Mouse (Mus musculus): Measurements from ENCODE around the gene Fer. TPM values are rescaled to one million over a fixed set of nuclear protein-coding genes. Genes with fewer than 3 reads are reported as not detected.

Fer gene
- polyA plus RNA-seq, 1 experiment: 11.5 TPM

GRCm38 (mm10) chr17:64097788-64098359 lies 235.0 kb downstream of the Fer start:
- Histone ChIP-seq H3K4me3 (ENCODE audit: control insufficient read depth, low read depth, low read length) (no peak overlapping the region), H3K27me3 (ENCODE audit: control insufficient read depth, insufficient read depth, low read length) (no peaks in the 10 kb centered on the region), H3K27ac (ENCODE audit: control insufficient read depth, insufficient read depth, low read depth, low read length) (no peak overlapping the region), H3K36me3 (ENCODE audit: control insufficient read depth, insufficient read depth, low read length) (no peaks in the 10 kb centered on the region), H3K4me1 (ENCODE audit: control insufficient read depth, insufficient read depth, low read length) (no peaks in the 10 kb centered on the region; the same call in 1 of the 2 replicates)
- TF ChIP-seq CTCF (IDR thresholded peaks at IDR 0.05; ENCODE audit: control insufficient read depth, insufficient read depth, insufficient replicate concordance, low read depth, low read length): no peak
- no peak for TF ChIP-seq POLR2A (IDR thresholded peaks at IDR 0.05; ENCODE audit: control insufficient read depth, low read depth, low read length)

GRCm38 (mm10) chr17:64099395-64100171 lies 236.7 kb downstream of the Fer start:
- no peak overlapping the region for H3K4me3 ChIP-seq (ENCODE audit: control insufficient read depth, low read depth, low read length)
- no peaks in the 10 kb centered on the region for H3K27me3 ChIP-seq (ENCODE audit: control insufficient read depth, insufficient read depth, low read length)
- no peak overlapping the region for H3K27ac ChIP-seq (ENCODE audit: control insufficient read depth, insufficient read depth, low read depth, low read length)
- TF ChIP-seq CTCF (IDR thresholded peaks at IDR 0.05; ENCODE audit: control insufficient read depth, insufficient read depth, insufficient replicate concordance, low read depth, low read length): no peak
- TF ChIP-seq POLR2A (IDR thresholded peaks at IDR 0.05; ENCODE audit: control insufficient read depth, low read depth, low read length): no peak
- H3K36me3 ChIP-seq (ENCODE audit: control insufficient read depth, insufficient read depth, low read length): no peaks in the 10 kb centered on the region
- no peaks in the 10 kb centered on the region; the same call in 1 of the 2 replicates for H3K4me1 ChIP-seq (ENCODE audit: control insufficient read depth, insufficient read depth, low read length)

GRCm38 (mm10) chr17:64100172-64100510 lies 237.3 kb downstream of the Fer start:
- TF ChIP-seq POLR2A (IDR thresholded peaks at IDR 0.05; ENCODE audit: control insufficient read depth, low read depth, low read length) (no peak), CTCF (IDR thresholded peaks at IDR 0.05; ENCODE audit: control insufficient read depth, insufficient read depth, insufficient replicate concordance, low read depth, low read length) (no peak)
- no peaks in the 10 kb centered on the region for H3K27me3 ChIP-seq (ENCODE audit: control insufficient read depth, insufficient read depth, low read length)
- H3K36me3 ChIP-seq (ENCODE audit: control insufficient read depth, insufficient read depth, low read length): no peaks in the 10 kb centered on the region
- no peak overlapping the region for H3K27ac ChIP-seq (ENCODE audit: control insufficient read depth, insufficient read depth, low read depth, low read length)
- no peaks in the 10 kb centered on the region; the same call in 1 of the 2 replicates for H3K4me1 ChIP-seq (ENCODE audit: control insufficient read depth, insufficient read depth, low read length)
- no peak overlapping the region for H3K4me3 ChIP-seq (ENCODE audit: control insufficient read depth, low read depth, low read length)

DNA sequence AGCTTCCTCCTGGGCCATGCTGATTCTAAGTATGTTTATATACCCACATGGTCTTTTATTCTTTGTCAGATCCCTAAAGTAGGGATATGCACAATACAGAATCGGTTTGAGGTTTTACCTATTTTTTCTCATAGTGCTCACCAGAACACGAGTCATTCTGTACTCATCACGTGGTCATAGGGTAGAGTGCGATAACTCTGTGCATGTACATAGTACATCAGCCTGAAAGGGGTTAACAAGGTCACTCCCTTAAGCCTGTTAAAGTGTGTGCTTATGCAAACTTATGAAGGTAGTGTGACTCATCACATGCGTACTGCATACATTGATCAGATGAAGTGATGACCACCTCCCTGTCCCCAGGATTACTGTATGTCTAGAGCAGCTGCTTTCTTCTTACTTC lies 245.9 kb downstream of the Fer start:
- Histone ChIP-seq H3K27me3 (ENCODE audit: control insufficient read depth, insufficient read depth, low read length) (no peaks in the 10 kb centered on the region), H3K4me1 (ENCODE audit: control insufficient read depth, insufficient read depth, low read length) (no peaks in the 10 kb centered on the region), H3K36me3 (ENCODE audit: control insufficient read depth, insufficient read depth, low read length) (no peaks in the 10 kb centered on the region), H3K27ac (ENCODE audit: control insufficient read depth, insufficient read depth, low read depth, low read length) (no peak overlapping the region), H3K4me3 (ENCODE audit: control insufficient read depth, low read depth, low read length) (no peak overlapping the region)
- TF ChIP-seq CTCF (IDR thresholded peaks at IDR 0.05; ENCODE audit: control insufficient read depth, insufficient read depth, insufficient replicate concordance, low read depth, low read length): no peak
- TF ChIP-seq POLR2A (IDR thresholded peaks at IDR 0.05; ENCODE audit: control insufficient read depth, low read depth, low read length): no peak

DNA sequence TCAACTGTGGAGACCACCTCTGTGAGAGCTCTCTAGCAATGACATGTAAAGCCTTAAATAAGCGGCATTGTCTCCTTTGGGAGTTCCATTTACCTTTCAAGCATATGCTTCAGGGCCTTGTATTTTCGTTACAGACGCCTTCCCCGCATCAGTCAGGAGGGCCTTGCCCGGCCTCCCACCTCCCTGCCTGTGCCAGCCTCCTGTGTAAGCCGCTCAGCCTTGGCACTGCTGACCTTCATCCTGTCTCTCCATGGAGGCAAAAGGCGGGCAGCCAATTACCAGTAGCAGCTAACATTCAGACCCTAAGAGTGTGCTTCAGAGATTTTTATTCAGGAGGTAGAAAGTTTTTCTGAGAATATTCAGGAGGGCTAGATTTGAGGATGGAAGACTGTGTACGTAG lies 247.0 kb downstream of the Fer start:
- no peak for TF ChIP-seq POLR2A (IDR thresholded peaks at IDR 0.05; ENCODE audit: control insufficient read depth, low read depth, low read length)
- TF ChIP-seq CTCF (IDR thresholded peaks at IDR 0.05; ENCODE audit: control insufficient read depth, insufficient read depth, insufficient replicate concordance, low read depth, low read length): no peak
- no peaks in the 10 kb centered on the region for H3K36me3 ChIP-seq (ENCODE audit: control insufficient read depth, insufficient read depth, low read length)
- no peaks in the 10 kb centered on the region for H3K27me3 ChIP-seq (ENCODE audit: control insufficient read depth, insufficient read depth, low read length)
- H3K27ac ChIP-seq (ENCODE audit: control insufficient read depth, insufficient read depth, low read depth, low read length): no peak overlapping the region
- no peak overlapping the region for H3K4me3 ChIP-seq (ENCODE audit: control insufficient read depth, low read depth, low read length)
- H3K4me1 ChIP-seq (ENCODE audit: control insufficient read depth, insufficient read depth, low read length): no peaks in the 10 kb centered on the region

- no peak for TF ChIP-seq CTCF (IDR thresholded peaks at IDR 0.05; ENCODE audit: control insufficient read depth, insufficient read depth, insufficient replicate concordance, low read depth, low read length)
- TF ChIP-seq POLR2A (IDR thresholded peaks at IDR 0.05; ENCODE audit: control insufficient read depth, low read depth, low read length): no peak
- Histone ChIP-seq H3K27ac (ENCODE audit: control insufficient read depth, insufficient read depth, low read depth, low read length) (no peak overlapping the region), H3K36me3 (ENCODE audit: control insufficient read depth, insufficient read depth, low read length) (no peaks in the 10 kb centered on the region), H3K4me1 (ENCODE audit: control insufficient read depth, insufficient read depth, low read length) (no peaks in the 10 kb centered on the region), H3K4me3 (ENCODE audit: control insufficient read depth, low read depth, low read length) (no peak overlapping the region), H3K27me3 (ENCODE audit: control insufficient read depth, insufficient read depth, low read length) (no peaks in the 10 kb centered on the region)
Observed at GRCm38 (mm10) chr17:64113625-64114024, 250.8 kb downstream of the Fer start.

DNA sequence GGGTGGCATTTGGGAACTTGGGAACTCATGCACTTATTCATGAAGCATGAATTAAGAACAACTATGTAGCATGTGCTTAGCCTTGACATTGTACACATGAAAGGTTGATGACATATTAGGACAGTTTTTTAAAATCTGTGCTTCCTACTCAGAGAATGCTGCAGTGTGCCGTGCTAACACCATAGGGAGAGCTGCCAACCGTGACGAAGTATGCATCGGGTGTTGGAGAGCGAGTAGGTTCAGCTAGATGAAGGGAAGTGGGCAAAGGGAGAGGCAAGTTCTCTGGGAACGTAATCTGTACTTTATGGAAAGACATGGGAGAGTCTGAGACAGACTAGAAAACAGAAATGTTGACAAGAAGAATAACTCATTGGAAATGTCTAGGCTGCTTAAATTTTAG lies 253.9 kb downstream of the Fer start:
- Histone ChIP-seq H3K4me1 (ENCODE audit: control insufficient read depth, insufficient read depth, low read length) (no peaks in the 10 kb centered on the region), H3K4me3 (ENCODE audit: control insufficient read depth, low read depth, low read length) (no peak overlapping the region), H3K27ac (ENCODE audit: control insufficient read depth, insufficient read depth, low read depth, low read length) (no peak overlapping the region), H3K36me3 (ENCODE audit: control insufficient read depth, insufficient read depth, low read length) (no peaks in the 10 kb centered on the region), H3K27me3 (ENCODE audit: control insufficient read depth, insufficient read depth, low read length) (no peaks in the 10 kb centered on the region)
- TF ChIP-seq CTCF (IDR thresholded peaks at IDR 0.05; ENCODE audit: control insufficient read depth, insufficient read depth, insufficient replicate concordance, low read depth, low read length): no peak
